Mouse (Mus musculus): ENCODE results near the gene Ndufaf3.

Ndufaf3 gene

GRCm38 (mm10) chr9:108517931-108518332 lies 49.3 kb downstream of the Ndufaf3 start:
- no peak for DNase-seq (ENCODE audit: low spot score)

- peak; percentile 75 for DNase-seq (ENCODE audit: low spot score)
Observed at GRCm38 (mm10) chr9:108517253-108517930, 49.8 kb downstream of the Ndufaf3 start.

GRCm38 (mm10) chr9:108516380-108517251 lies 50.6 kb downstream of the Ndufaf3 start, which contains the start of gene Qrich1:
Gene Qrich1 (plus strand): TSS chr9:108516806.
- DNase-seq (ENCODE audit: low spot score): peak; percentile 91

Data from spleen, adult 12 weeks (tissue).